Mouse (Mus musculus) thymus, adult 2 months (tissue): ENCODE results near the gene Grin1. TPM values are rescaled to one million over a fixed set of nuclear protein-coding genes. Genes with fewer than 3 reads are reported as not detected.

Source experiments
- DNase-seq: peaks from one replicate; pipeline ENCODE4 v3.0.0; 2021
- H3K27ac ChIP-seq: fragments of 200-500 bp; 2 replicates; pipeline ENCODE4 v1.5.1; 2012; ENCODE audit warnings: low read length, control low read depth; ENCODE audit not compliant: control insufficient read depth, insufficient read depth
- H3K27me3 ChIP-seq: fragments of 200-500 bp; 2 replicates; pipeline ENCODE4 v1.6.1; 2012; ENCODE audit warnings: mild to moderate bottlenecking, low read length, moderate library complexity, mixed read lengths; ENCODE audit not compliant: control insufficient read depth, insufficient read depth
- H3K36me3 ChIP-seq: fragments of 200-500 bp; 2 replicates; pipeline ENCODE4 v1.6.1; 2012; ENCODE audit warnings: mild to moderate bottlenecking, low read length, moderate library complexity; ENCODE audit not compliant: control insufficient read depth, insufficient read depth
- H3K4me1 ChIP-seq: fragments of 200-500 bp; replicated peaks from 2 replicates; pipeline ENCODE4 v1.6.1; 2012; ENCODE audit warnings: low read length; ENCODE audit not compliant: control insufficient read depth, insufficient read depth
- H3K4me3 ChIP-seq: fragments of 200-500 bp; 2 replicates; pipeline ENCODE4 v1.5.1; 2012; ENCODE audit warnings: mild to moderate bottlenecking, low read length, control low read depth, moderate library complexity; ENCODE audit not compliant: control insufficient read depth, insufficient read depth
- CTCF ChIP-seq: fragments of 200-500 bp; IDR thresholded peaks from 2 replicates; pipeline ENCODE4 v1.5.1; 2012; ENCODE audit warnings: mild to moderate bottlenecking, control low read depth, low read length, moderate library complexity, borderline replicate concordance; ENCODE audit not compliant: control insufficient read depth, poor library complexity, insufficient read depth; ENCODE audit errors: extremely low read depth
- POLR2A ChIP-seq: fragments of 200-500 bp; IDR thresholded peaks from 2 replicates; pipeline ENCODE4 v1.6.1; 2012; ENCODE audit warnings: mild to moderate bottlenecking, low read length, control low read depth, moderate library complexity; ENCODE audit not compliant: control insufficient read depth, poor library complexity, insufficient read depth; ENCODE audit errors: extremely low read depth
- WGBS: fragments of 180-500 bp; shearing (Covaris S2); methylation state at CpG from one replicate; pipeline ENCODE4 v1.1.7; 2018; 5-methylcytosine and 5-hydroxymethylcytosine counted together
- polyA plus RNA-seq: library from polyadenylated mRNA; depleted of rRNA; stranded (reverse); fragments of >200 nt; gene quantifications from 2 replicates; pipeline ENCODE4 v1.2.3, GENCODE M21; 2012

The Grin1 gene
- polyA plus RNA-seq, 1 experiment: 0.50 TPM

DNA sequence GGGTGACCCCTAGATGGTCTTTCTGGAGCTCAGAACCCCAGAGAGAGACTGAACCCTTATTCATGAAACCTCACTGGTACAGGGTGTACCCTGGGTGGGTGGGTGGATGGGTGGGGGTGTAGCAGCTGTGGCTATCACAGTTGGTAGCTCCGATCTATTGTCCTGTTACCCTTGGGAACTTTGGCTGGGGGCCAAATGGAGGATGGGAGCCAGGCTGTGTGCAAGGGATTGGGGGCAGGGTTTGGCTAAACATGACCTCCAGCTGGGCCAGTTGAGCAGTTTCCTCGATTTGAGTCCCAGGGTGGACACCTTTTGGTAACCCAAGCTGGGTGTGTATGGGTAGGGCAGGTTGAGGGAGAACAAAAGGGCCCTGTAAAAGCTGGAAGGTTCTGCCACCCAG, 52.3 kb downstream of the Grin1 start:
- Histone ChIP-seq H3K4me1 (peaks cover 30% of the 10 kb centered on the region), H3K27ac (no peak overlapping the region), H3K27me3 (no peaks in the 10 kb centered on the region), H3K36me3 (peaks cover 12% of the 10 kb centered on the region), H3K4me3 (no peak overlapping the region)
- DNase-seq: no peak
- no peak for TF ChIP-seq POLR2A
- TF ChIP-seq CTCF: no peak
- 80% methylated on average over 2 of the region's 2 CpGs for WGBS

GRCm38 (mm10) chr2:25265897-25266656, 52.9 kb downstream of the Grin1 start:
- WGBS: 61% methylated on average over 6 of the region's 6 CpGs
- Histone ChIP-seq H3K4me3 (no peak overlapping the region), H3K36me3 (peaks cover 12% of the 10 kb centered on the region), H3K27me3 (no peaks in the 10 kb centered on the region), H3K27ac (no peak overlapping the region), H3K4me1 (peaks cover 24% of the 10 kb centered on the region)
- no peak for DNase-seq
- TF ChIP-seq CTCF (no peak), POLR2A (no peak)

DNA sequence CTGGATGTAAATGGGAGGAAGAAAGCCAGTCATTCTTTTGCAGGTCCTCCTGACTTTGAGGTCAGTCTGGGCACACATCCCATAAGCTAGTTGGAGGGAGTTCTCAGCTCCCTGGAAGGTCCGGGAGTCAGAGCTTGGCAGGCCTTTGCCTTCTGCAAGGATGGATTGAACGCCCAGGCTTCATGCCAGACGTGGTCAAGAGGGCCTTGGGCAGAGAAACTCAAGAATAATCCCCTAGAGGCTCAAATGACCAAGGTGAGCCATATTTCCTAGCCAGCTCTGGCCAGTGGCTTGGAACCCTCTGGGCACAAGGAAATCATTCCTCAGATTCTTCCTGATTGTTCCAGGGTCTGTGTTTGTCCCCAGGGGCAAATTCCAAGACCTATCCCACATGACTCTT, 54.1 kb downstream of the Grin1 start:
- 90% methylated on average over 3 of the region's 3 CpGs for WGBS
- Histone ChIP-seq H3K27me3 (no peaks in the 10 kb centered on the region), H3K4me3 (no peak overlapping the region), H3K4me1 (peaks cover 22% of the 10 kb centered on the region), H3K27ac (no peak overlapping the region), H3K36me3 (peaks cover under 1% of the 10 kb centered on the region)
- DNase-seq: no peak
- no peak for TF ChIP-seq POLR2A
- TF ChIP-seq CTCF: no peak

- Histone ChIP-seq H3K4me1 (peaks cover 22% of the 10 kb centered on the region), H3K27ac (no peak overlapping the region), H3K27me3 (no peaks in the 10 kb centered on the region), H3K36me3 (no peaks in the 10 kb centered on the region), H3K4me3 (no peak overlapping the region)
- TF ChIP-seq CTCF: no peak
- no peak for TF ChIP-seq POLR2A
- DNase-seq: no peak
- 73% methylated on average over 5 of the region's 5 CpGs for WGBS
Observed at GRCm38 (mm10) chr2:25264286-25264660, 54.7 kb downstream of the Grin1 start.

- no peaks in the 10 kb centered on the region for H3K27me3 ChIP-seq
- WGBS: 48% methylated on average over 12 of the region's 12 CpGs
- H3K36me3 ChIP-seq: no peaks in the 10 kb centered on the region
- H3K4me3 ChIP-seq: peak overlapping the region; percentile 59
- TF ChIP-seq POLR2A (no peak), CTCF (no peak)
- no peak for DNase-seq
- H3K27ac ChIP-seq: no peak overlapping the region
- H3K4me1 ChIP-seq: peaks cover 22% of the 10 kb centered on the region
Observed at GRCm38 (mm10) chr2:25263623-25264285, 55.2 kb downstream of the Grin1 start.

- H3K36me3 ChIP-seq: no peaks in the 10 kb centered on the region
- peak; percentile 52 for DNase-seq
- H3K4me3 ChIP-seq: peak overlapping the region; percentile 59
- peaks cover 22% of the 10 kb centered on the region for H3K4me1 ChIP-seq
- TF ChIP-seq CTCF (no peak), POLR2A (no peak)
- H3K27ac ChIP-seq: no peak overlapping the region
- WGBS: under 1% methylated on average over 82 of the region's 82 CpGs
- no peaks in the 10 kb centered on the region for H3K27me3 ChIP-seq
Observed at GRCm38 (mm10) chr2:25262795-25263622, 56.0 kb downstream of the Grin1 start.
